Comparison of ENCODE assay signal across 28 mouse cellular contexts in genomic region chrX:143004131-143004846, GRCm38 (mm10). TPM values are rescaled to one million over a fixed set of nuclear protein-coding genes. Genes with fewer than 3 reads are reported as not detected.
DNase-seq lines count a peak whose midpoint lies in the region; ATAC-seq lines count a peak whose summit lies in the region.
"Had no signal": no experiment of that assay in that cellular context is flagged by ENCODE, and none has a peak within 500 bp of the region (broad histone marks: within the 10 kb centered on the region; RNA-seq: fewer than 3 reads in every experiment).

No protein-coding gene starts in this region.

- no peak overlapping the region for H3K9ac ChIP-seq in liver, embryonic 11.5 days (ENCODE audit: low read depth, low read length)
- no peak overlapping the region for H3K9ac ChIP-seq in liver, embryonic 13.5 days
- H3K9ac ChIP-seq in liver, embryonic 16.5 days (ENCODE audit: low read depth, low read length) = no peak overlapping the region
- H3K9ac ChIP-seq: embryonic facial prominence, embryonic 12.5 days; embryonic facial prominence, embryonic 15.5 days; forebrain, embryonic 13.5 days; heart, embryonic 13.5 days; hindbrain, embryonic 12.5 days; hindbrain, embryonic 15.5 days had no signal

- no peaks in the 10 kb centered on the region for H3K9me3 ChIP-seq in liver, embryonic 11.5 days (ENCODE audit: control insufficient read depth, low read length)
- H3K9me3 ChIP-seq in liver, embryonic 13.5 days (replicated peaks) = no peaks in the 10 kb centered on the region
- no peaks in the 10 kb centered on the region for H3K9me3 ChIP-seq in liver, embryonic 16.5 days (replicated peaks; ENCODE audit: control insufficient read depth, low read length)
- no peaks in the 10 kb centered on the region for H3K9me3 ChIP-seq in hindbrain, embryonic 10.5 days
- H3K9me3 ChIP-seq: embryonic facial prominence, embryonic 12.5 days; embryonic facial prominence, embryonic 15.5 days; forebrain, embryonic 10.5 days; forebrain, embryonic 13.5 days; heart, embryonic 10.5 days; heart, embryonic 13.5 days; hindbrain, embryonic 12.5 days; hindbrain, embryonic 15.5 days had no signal

- WGBS in liver, embryonic 11.5 days = 68% methylated on average over 3 of the region's 3 CpGs
- 43% methylated on average over 3 of the region's 3 CpGs for WGBS in liver, embryonic 13.5 days (ENCODE audit: insufficient replicate concordance)
- 46% methylated on average over 3 of the region's 3 CpGs for WGBS in liver, embryonic 16.5 days (ENCODE audit: insufficient replicate concordance)
- 87% methylated on average over 3 of the region's 3 CpGs for WGBS in hindbrain, embryonic 10.5 days

- H3K4me1 ChIP-seq in liver, embryonic 11.5 days (replicated peaks; ENCODE audit: control insufficient read depth, insufficient read depth, low read length) = no peaks in the 10 kb centered on the region
- peaks cover 21% of the 10 kb centered on the region for H3K4me1 ChIP-seq in liver, embryonic 13.5 days (replicated peaks)
- H3K4me1 ChIP-seq in liver, embryonic 16.5 days (ENCODE audit: control insufficient read depth, low read depth, low read length) = peaks cover 5% of the 10 kb centered on the region; the same call in 1 of the 2 replicates
- H3K4me1 ChIP-seq in hindbrain, embryonic 10.5 days (replicated peaks) = no peaks in the 10 kb centered on the region
- H3K4me1 ChIP-seq: embryonic facial prominence, embryonic 12.5 days; embryonic facial prominence, embryonic 15.5 days; forebrain, embryonic 10.5 days; forebrain, embryonic 13.5 days; heart, embryonic 10.5 days; heart, embryonic 13.5 days; hindbrain, embryonic 12.5 days; hindbrain, embryonic 15.5 days had no signal

- intact Hi-C loops in left cerebral cortex, postnatal 25 days (cut with DNase I) = no loop called here

- peak; percentile 53; the same call in 1 of the 2 replicates for ATAC-seq in liver, embryonic 11.5 days (replicated peaks; ENCODE audit: low FRiP score)
- ATAC-seq in liver, embryonic 13.5 days (ENCODE audit: low read depth) = peak; percentile 76
- ATAC-seq in liver, embryonic 16.5 days (ENCODE audit: low read depth) = peak; percentile 81
- ATAC-seq in megakaryocyte-erythroid progenitor cell, adult 5-6 weeks (replicated peaks; ENCODE audit: low FRiP score, low TSS enrichment, poor library complexity, severe bottlenecking) = peak; percentile 57; the same call in 1 of the 2 replicates
- ATAC-seq: forebrain, embryonic 13.5 days; forebrain, embryonic 16.5 days; Patski had no signal

- no peaks in the 10 kb centered on the region for H3K36me3 ChIP-seq in liver, embryonic 11.5 days (ENCODE audit: control insufficient read depth, insufficient read depth, low read length)
- H3K36me3 ChIP-seq in liver, embryonic 13.5 days = no peaks in the 10 kb centered on the region
- no peaks in the 10 kb centered on the region for H3K36me3 ChIP-seq in liver, embryonic 16.5 days (ENCODE audit: control insufficient read depth, insufficient read depth)
- no peaks in the 10 kb centered on the region for H3K36me3 ChIP-seq in hindbrain, embryonic 10.5 days
- H3K36me3 ChIP-seq: embryonic facial prominence, embryonic 12.5 days; embryonic facial prominence, embryonic 15.5 days; forebrain, embryonic 10.5 days; heart, embryonic 10.5 days; heart, embryonic 13.5 days; hindbrain, embryonic 12.5 days; hindbrain, embryonic 15.5 days had no signal

- H3K27ac ChIP-seq in liver, embryonic 11.5 days (ENCODE audit: low read depth, low read length) = no peak overlapping the region
- peak overlapping the region; percentile 50 for H3K27ac ChIP-seq in liver, embryonic 13.5 days
- peak overlapping the region; percentile 24; the same call in 1 of the 2 replicates for H3K27ac ChIP-seq in liver, embryonic 16.5 days (ENCODE audit: low read length)
- no peak overlapping the region for H3K27ac ChIP-seq in hindbrain, embryonic 10.5 days
- H3K27ac ChIP-seq: embryonic facial prominence, embryonic 12.5 days; embryonic facial prominence, embryonic 15.5 days; forebrain, embryonic 10.5 days; forebrain, embryonic 13.5 days; heart, embryonic 10.5 days; heart, embryonic 13.5 days; hindbrain, embryonic 12.5 days; hindbrain, embryonic 15.5 days had no signal

- DNase-seq in liver, embryonic 11.5 days (ENCODE audit: low spot score) = no peak
- DNase-seq in liver = no peak
- DNase-seq in liver, embryonic 13.5 days = no peak
- DNase-seq in hindbrain, embryonic 10.5 days (ENCODE audit: low spot score) = no peak
- no peak for DNase-seq in spleen, postnatal 10 days (ENCODE audit: low spot score in 2 of 2)
- DNase-seq in left cerebral cortex, postnatal 25 days (ENCODE audit: low spot score in 2 of 2) = no peak
- DNase-seq: adrenal gland, postnatal 10 days; cerebellum, adult 11 months; cerebellum, adult 2 months; cerebellum, adult 9-11 months; cerebellum, postnatal 25 days; gastrocnemius, postnatal 25 days; heart, adult 18-20 months; heart, postnatal 14 days; heart, postnatal 4 days had no signal

- H3K4me2 ChIP-seq in liver, embryonic 11.5 days = no peak overlapping the region
- H3K4me2 ChIP-seq in liver, embryonic 13.5 days = no peak overlapping the region
- no peak overlapping the region for H3K4me2 ChIP-seq in liver, embryonic 16.5 days (ENCODE audit: low read depth, low read length)
- H3K4me2 ChIP-seq: embryonic facial prominence, embryonic 12.5 days; embryonic facial prominence, embryonic 15.5 days; forebrain, embryonic 13.5 days; heart, embryonic 13.5 days; hindbrain, embryonic 12.5 days; hindbrain, embryonic 15.5 days had no signal

- H3K4me3 ChIP-seq in liver, embryonic 11.5 days (ENCODE audit: low read depth, low read length) = no peak overlapping the region
- H3K4me3 ChIP-seq in liver, embryonic 13.5 days (replicated peaks) = no peak overlapping the region
- no peak overlapping the region for H3K4me3 ChIP-seq in liver, embryonic 16.5 days (ENCODE audit: low read depth, low read length)
- no peak overlapping the region for H3K4me3 ChIP-seq in hindbrain, embryonic 10.5 days
- H3K4me3 ChIP-seq: embryonic facial prominence, embryonic 12.5 days; embryonic facial prominence, embryonic 15.5 days; erythroblast, embryonic 14.5 days; forebrain, embryonic 10.5 days; forebrain, embryonic 13.5 days; heart, embryonic 10.5 days; heart, embryonic 13.5 days; hindbrain, embryonic 12.5 days; hindbrain, embryonic 15.5 days had no signal

- H3K27me3 ChIP-seq in liver, embryonic 11.5 days (replicated peaks; ENCODE audit: control insufficient read depth, insufficient read depth, low read length) = no peaks in the 10 kb centered on the region; the same call in 1 of the 2 replicates
- H3K27me3 ChIP-seq in liver, embryonic 13.5 days = no peaks in the 10 kb centered on the region
- no peaks in the 10 kb centered on the region; the same call in 1 of the 2 replicates for H3K27me3 ChIP-seq in liver, embryonic 16.5 days (ENCODE audit: control insufficient read depth, insufficient read depth, low read depth, low read length)
- peaks cover 30% of the 10 kb centered on the region for H3K27me3 ChIP-seq in hindbrain, embryonic 10.5 days (ENCODE audit: insufficient read depth, poor library complexity, severe bottlenecking)
- H3K27me3 ChIP-seq: embryonic facial prominence, embryonic 12.5 days; embryonic facial prominence, embryonic 15.5 days; heart, embryonic 13.5 days; hindbrain, embryonic 15.5 days had no signal

RNA-seq across cellular contexts. Expression of gene Ammecr1, which starts 37.8 kb away (rescaled TPM):
- 28.6 and 29.2 TPM in 2 replicates for polyA plus RNA-seq in liver, embryonic 11.5 days (2014; fragmentation: Nextera tagmentation; extraction: Ambion mirVana)
- polyA plus RNA-seq in liver, embryonic 13.5 days (2015; fragmentation: Nextera tagmentation; extraction: Ambion mirVana) = 16.6 and 20.2 TPM in 2 replicates
- polyA plus RNA-seq in liver, embryonic 16.5 days (2015; fragmentation: Nextera tagmentation; extraction: Ambion mirVana) = 6.4 and 7.1 TPM in 2 replicates
- total RNA-seq in megakaryocyte-erythroid progenitor cell, adult 5-6 weeks (2014; fragmentation: Nextera tagmentation) = 72.0 and 76.0 TPM in 2 replicates
- 33.1 and 44.6 TPM in 2 replicates for total RNA-seq in megakaryocyte-erythroid progenitor cell, adult 5-6 weeks (2017)
- polyA plus RNA-seq in hindbrain, embryonic 10.5 days (2016; fragmentation: Nextera tagmentation; extraction: Ambion mirVana) = 6.9 and 9.1 TPM in 2 replicates
- total RNA-seq in left cerebral cortex, postnatal 25 days (2021) = 1 to 10 TPM; 2.9 to 3.1 TPM

Comparison
In these comparisons a context has a peak if more than half of its experiments do, and no peak if none do; other contexts are left out.
1. H3K27ac ChIP-seq: peak in liver, embryonic 13.5 days (single experiment) and liver, embryonic 16.5 days (single experiment); none in liver, embryonic 11.5 days (single experiment) and hindbrain, embryonic 10.5 days (single experiment).
2. Peak in every context shown above with its lines, with median percentiles within 50 percentile points of each other: ATAC-seq.